Mouse (Mus musculus) lung, adult 10 weeks (tissue): ENCODE results near the gene Olfr165. TPM values are rescaled to one million over a fixed set of nuclear protein-coding genes. Genes with fewer than 3 reads are reported as not detected.

Experiments used
- polyA plus RNA-seq: library from polyadenylated mRNA; stranded (reverse); fragments of 350-450 nt; fragmentation: Illumina TruSeq; extraction: RNeasy Lipid Tissue Mini Kit (QIAGEN cat#74804); gene quantifications from one replicate; pipeline ENCODE4 v1.2.3, GENCODE M21; 2014; ENCODE audit warnings: low read depth, low replicate concordance; ENCODE audit not compliant: insufficient read depth

The Olfr165 gene
- polyA plus RNA-seq, result not detected

GRCm38 (mm10) chr16:19423034-19423433 is at the start of gene Olfr165:
TSS of gene Olfr165 (minus strand) at chr16:19423134.

Other genes with a start within 250 kb of the Olfr165 start
- not detected for gene Olfr164, start 109.1 kb downstream of the Olfr165 start, polyA plus RNA-seq
- not detected for gene Olfr166, start 60.6 kb upstream of the Olfr165 start, polyA plus RNA-seq
- gene Olfr167, start 99.1 kb upstream of the Olfr165 start, polyA plus RNA-seq, result not detected
- gene Olfr168, start 112.4 kb upstream of the Olfr165 start, polyA plus RNA-seq, result not detected
- not detected for gene Olfr169, start 148.7 kb upstream of the Olfr165 start, polyA plus RNA-seq
- not detected for gene Olfr170, start 188.7 kb upstream of the Olfr165 start, polyA plus RNA-seq
- not detected for gene Olfr171, start 206.8 kb upstream of the Olfr165 start, polyA plus RNA-seq